Mouse (Mus musculus): ENCODE measurements at regions not wholly inside any gene's neighbourhood (a gene's known extent, or its start where the extent isn't known, plus 50 kb on each side); places are given as distances from the start of the nearest gene placed in this dataset.

GRCm38 (mm10) chr3:68762988-68763387, 72.5 kb downstream of the Il12a start:
- TF ChIP-seq POLR2A (IDR thresholded peaks at IDR 0.05; ENCODE audit: control insufficient read depth, extremely low read depth, insufficient read depth, low read length, poor library complexity), result no peak
- TF ChIP-seq CTCF (IDR thresholded peaks at IDR 0.05; ENCODE audit: borderline replicate concordance, control insufficient read depth, extremely low read depth, insufficient read depth, low read length, poor library complexity), result no peak
